Mouse (Mus musculus) lung, embryonic 14.5 days (tissue): Measurements from ENCODE around the gene Tmem131l. TPM values are rescaled to one million over a fixed set of nuclear protein-coding genes. Genes with fewer than 3 reads are reported as not detected.
A peak's percentile ranks its signal among the peaks of the same experiment; 100 is the strongest.

Experiments used
- ATAC-seq: fragments of 200-750 bp; cut with Nextera tagmentation; 2 replicates; pipeline ENCODE4 v1.8.0; 2017; ENCODE audit warnings: mild to moderate bottlenecking, moderate TSS enrichment, moderate library complexity; ENCODE audit not compliant: insufficient read depth
- DNase-seq: peaks from one replicate; pipeline ENCODE4 v3.0.0-alpha.2; 2015
- H3K27ac ChIP-seq: fragments of 300-500 bp; sonication (generic); 2 replicates; pipeline ENCODE4 v1.5.1; 2014; ENCODE audit warnings: low read depth, mild to moderate bottlenecking, moderate library complexity
- H3K27me3 ChIP-seq: fragments of 300-500 bp; sonication (generic); 2 replicates; pipeline ENCODE4 v1.6.1; 2014; ENCODE audit warnings: low read length, control low read depth; ENCODE audit not compliant: insufficient read depth
- H3K36me3 ChIP-seq: fragments of 300-500 bp; sonication (generic); 2 replicates; pipeline ENCODE4 v1.6.1; 2014; ENCODE audit warnings: control low read depth; ENCODE audit not compliant: insufficient read depth
- H3K4me1 ChIP-seq: fragments of 300-500 bp; sonication (generic); 2 replicates; pipeline ENCODE4 v1.6.1; 2014; ENCODE audit warnings: antibody characterized with exemption, control low read depth; ENCODE audit not compliant: insufficient read depth
- H3K4me2 ChIP-seq: fragments of 300-500 bp; sonication (generic); 2 replicates; pipeline ENCODE4 v1.6.1; 2014; ENCODE audit warnings: mild to moderate bottlenecking
- H3K4me3 ChIP-seq: fragments of 300-500 bp; sonication (generic); 2 replicates; pipeline ENCODE4 v1.5.1; 2014; ENCODE audit warnings: low read depth, low read length
- H3K9ac ChIP-seq: fragments of 300-500 bp; sonication (generic); 2 replicates; pipeline ENCODE4 v1.6.1; 2014
- H3K9me3 ChIP-seq: fragments of 300-500 bp; sonication (generic); 2 replicates; pipeline ENCODE4 v1.6.1; 2016; ENCODE audit warnings: low read depth, low read length, control low read depth
- CTCF ChIP-seq: IDR thresholded peaks from 2 replicates; pipeline ENCODE4 v1.5.1; 2016; ENCODE audit warnings: antibody characterized with exemption, low read depth
- WGBS: fragments of 180-500 bp; shearing (Covaris S2); extraction: QIAGEN DNeasy Blood & Tissue Kit; methylation state at CpG from one replicate; pipeline ENCODE4 v1.1.7; 2014; 5-methylcytosine and 5-hydroxymethylcytosine counted together
- polyA plus RNA-seq: library from polyadenylated mRNA; unstranded; fragments of >200 nt; fragmentation: Nextera tagmentation; extraction: Ambion mirVana; gene quantifications from 2 replicates; pipeline ENCODE4 v1.2.1, GENCODE M21; 2014

The Tmem131l gene
- polyA plus RNA-seq, 1 experiment from 2014 or later = 61.9 TPM

- 80% methylated on average over 6 of the region's 6 CpGs for WGBS
- Histone ChIP-seq H3K4me1 (peaks cover 5% of the 10 kb centered on the region; the same call in 1 of the 2 replicates), H3K9me3 (no peaks in the 10 kb centered on the region), H3K4me3 (no peak overlapping the region), H3K9ac (no peak overlapping the region), H3K36me3 (peaks cover 7% of the 10 kb centered on the region; the same call in 1 of the 2 replicates), H3K27me3 (no peaks in the 10 kb centered on the region), H3K27ac (no peak overlapping the region), H3K4me2 (no peak overlapping the region)
- TF ChIP-seq CTCF = no peak
- ATAC-seq = no peak
- DNase-seq = no peak
These were observed 4.1 kb downstream of the Tmem131l start for GRCm38 (mm10) chr3:84035728-84036364.

- Histone ChIP-seq H3K9ac (no peak overlapping the region), H3K27me3 (no peaks in the 10 kb centered on the region), H3K9me3 (no peaks in the 10 kb centered on the region), H3K27ac (no peak overlapping the region), H3K4me2 (no peak overlapping the region), H3K4me3 (no peak overlapping the region), H3K4me1 (peaks cover 5% of the 10 kb centered on the region; the same call in 1 of the 2 replicates), H3K36me3 (peaks cover 20% of the 10 kb centered on the region)
- DNase-seq = no peak
- no peak for ATAC-seq
- no peak for TF ChIP-seq CTCF
- 65% methylated on average over 5 of the region's 5 CpGs for WGBS
These were observed 5.7 kb downstream of the Tmem131l start for GRCm38 (mm10) chr3:84034115-84034780.

GRCm38 (mm10) chr3:84032933-84033730 is 6.8 kb downstream of the Tmem131l start:
- TF ChIP-seq CTCF = no peak
- no peak overlapping the region for H3K4me3 ChIP-seq
- H3K9ac ChIP-seq = no peak overlapping the region
- no peaks in the 10 kb centered on the region for H3K9me3 ChIP-seq
- ATAC-seq (no peak), DNase-seq (no peak)
- no peaks in the 10 kb centered on the region for H3K27me3 ChIP-seq
- H3K27ac ChIP-seq = no peak overlapping the region
- peaks cover 25% of the 10 kb centered on the region for H3K36me3 ChIP-seq
- no peak overlapping the region for H3K4me2 ChIP-seq
- 76% methylated on average over 10 of the region's 10 CpGs for WGBS
- peaks cover 2% of the 10 kb centered on the region; the same call in 1 of the 2 replicates for H3K4me1 ChIP-seq

GRCm38 (mm10) chr3:84032419-84032818 is 7.6 kb downstream of the Tmem131l start:
- H3K36me3 ChIP-seq = peaks cover 32% of the 10 kb centered on the region
- H3K4me1 ChIP-seq = no peaks in the 10 kb centered on the region
- ATAC-seq (0 out of 2 replicates have a peak, but pooled peaks have one; percentile 17), DNase-seq (no peak)
- WGBS = 87% methylated on average over 5 of the region's 5 CpGs
- H3K4me2 ChIP-seq = no peak overlapping the region
- H3K4me3 ChIP-seq = no peak overlapping the region
- no peak overlapping the region for H3K27ac ChIP-seq
- H3K9ac ChIP-seq = no peak overlapping the region
- no peaks in the 10 kb centered on the region for H3K9me3 ChIP-seq
- TF ChIP-seq CTCF = no peak
- no peaks in the 10 kb centered on the region for H3K27me3 ChIP-seq

GRCm38 (mm10) chr3:84031216-84031615 is 8.8 kb downstream of the Tmem131l start:
- Histone ChIP-seq H3K4me2 (no peak overlapping the region), H3K27ac (no peak overlapping the region), H3K36me3 (peaks cover 38% of the 10 kb centered on the region), H3K9ac (no peak overlapping the region), H3K27me3 (no peaks in the 10 kb centered on the region), H3K4me3 (no peak overlapping the region), H3K4me1 (no peaks in the 10 kb centered on the region), H3K9me3 (no peaks in the 10 kb centered on the region)
- DNase-seq = no peak
- no peak for ATAC-seq
- WGBS = 84% methylated on average over 3 of the region's 3 CpGs
- no peak for TF ChIP-seq CTCF

- H3K4me2 ChIP-seq = no peak overlapping the region
- 80% methylated on average over 4 of the region's 4 CpGs for WGBS
- H3K9me3 ChIP-seq = no peaks in the 10 kb centered on the region
- ATAC-seq (no peak), DNase-seq (no peak)
- no peaks in the 10 kb centered on the region for H3K4me1 ChIP-seq
- H3K27me3 ChIP-seq = no peaks in the 10 kb centered on the region
- no peak overlapping the region for H3K4me3 ChIP-seq
- H3K9ac ChIP-seq = no peak overlapping the region
- no peak overlapping the region for H3K27ac ChIP-seq
- peaks cover 44% of the 10 kb centered on the region for H3K36me3 ChIP-seq
- TF ChIP-seq CTCF = no peak
These were observed 11.0 kb downstream of the Tmem131l start for GRCm38 (mm10) chr3:84028968-84029367.

- ATAC-seq = no peak
These were observed 12.2 kb downstream of the Tmem131l start for GRCm38 (mm10) chr3:84027691-84028159.

More at GRCm38 (mm10) chr3:84027691-84028159, 12.2 kb downstream of the Tmem131l start:
- DNase-seq = no peak
- no peaks in the 10 kb centered on the region for H3K27me3 ChIP-seq
- no peak overlapping the region for H3K27ac ChIP-seq
- peaks cover 47% of the 10 kb centered on the region for H3K36me3 ChIP-seq
- no peak overlapping the region for H3K9ac ChIP-seq
- no peaks in the 10 kb centered on the region for H3K4me1 ChIP-seq
- H3K9me3 ChIP-seq = no peaks in the 10 kb centered on the region
- 65% methylated on average over 8 of the region's 8 CpGs for WGBS
- H3K4me2 ChIP-seq = no peak overlapping the region
- no peak overlapping the region for H3K4me3 ChIP-seq
- TF ChIP-seq CTCF = no peak
